Mouse (Mus musculus) E14TG2a.4 (cell line): ENCODE measurements around the gene Gpkow.

Experiments
- CTCF ChIP-seq: conservative IDR thresholded peaks from 2 replicates; pipeline ENCODE4 v1.5.1; 2014; ENCODE audit warnings: low read length
- NANOG ChIP-seq: IDR thresholded peaks from 2 replicates; pipeline ENCODE4 v1.6.1; 2014; ENCODE audit warnings: borderline replicate concordance, low read length, mixed read lengths
- POU5F1 ChIP-seq: IDR thresholded peaks from 2 replicates; pipeline ENCODE4 v1.6.1; 2014; ENCODE audit warnings: low read length, borderline replicate concordance

GRCm38 (mm10) chrX:7665739-7666502, 31.0 kb upstream of the Gpkow start:
- TF ChIP-seq CTCF (no peak), NANOG (no peak), POU5F1 (no peak)
